Mouse (Mus musculus) heart, postnatal 0 days (tissue): ENCODE data around the gene Napepld. TPM values are rescaled to one million over a fixed set of nuclear protein-coding genes. Genes with fewer than 3 reads are reported as not detected.
A peak's percentile ranks its signal among the peaks of the same experiment; 100 is the strongest.

Experiments used
- ATAC-seq: fragments of 200-750 bp; cut with Nextera tagmentation; 2 replicates; pipeline ENCODE4 v1.8.0; 2017; ENCODE audit warnings: low read depth, moderate number of reproducible peaks, moderate library complexity; ENCODE audit not compliant: insufficient read depth
- DNase-seq: peaks from one replicate; pipeline ENCODE4 v3.0.0-alpha.2; 2016; ENCODE audit warnings: low spot score
- H3K27ac ChIP-seq: fragments of 300-500 bp; sonication (generic); 2 replicates; pipeline ENCODE4 v1.5.1; 2014; ENCODE audit warnings: low read depth, mild to moderate bottlenecking
- H3K27me3 ChIP-seq: fragments of 300-500 bp; sonication (generic); 2 replicates; pipeline ENCODE4 v1.6.1; 2014; ENCODE audit warnings: low read length, mixed read lengths; ENCODE audit not compliant: control insufficient read depth, insufficient read depth
- H3K36me3 ChIP-seq: fragments of 300-500 bp; sonication (generic); replicated peaks from 2 replicates; pipeline ENCODE4 v1.6.1; 2014; ENCODE audit warnings: low read length, mixed read lengths; ENCODE audit not compliant: control insufficient read depth, insufficient read depth
- H3K4me1 ChIP-seq: fragments of 300-500 bp; sonication (generic); 2 replicates; pipeline ENCODE4 v1.6.1; 2014; ENCODE audit warnings: antibody characterized with exemption; ENCODE audit not compliant: control insufficient read depth, insufficient read depth
- H3K4me2 ChIP-seq: fragments of 300-500 bp; sonication (generic); 2 replicates; pipeline ENCODE4 v1.6.1; 2014; ENCODE audit warnings: low read depth, mild to moderate bottlenecking, low read length, moderate library complexity
- H3K4me3 ChIP-seq: fragments of 300-500 bp; sonication (generic); 2 replicates; pipeline ENCODE4 v1.5.1; 2014; ENCODE audit warnings: low read depth, low read length
- H3K9ac ChIP-seq: fragments of 300-500 bp; sonication (generic); replicated peaks from 2 replicates; pipeline ENCODE4 v1.6.1; 2014; ENCODE audit warnings: low read depth, low read length, mixed read lengths
- H3K9me3 ChIP-seq: fragments of 300-500 bp; sonication (generic); replicated peaks from 2 replicates; pipeline ENCODE4 v1.6.1; 2016; ENCODE audit warnings: low read length; ENCODE audit not compliant: control insufficient read depth
- CTCF ChIP-seq: IDR thresholded peaks from 2 replicates; pipeline ENCODE4 v1.5.1; 2016; ENCODE audit warnings: antibody characterized with exemption, control low read depth, low read depth
- EP300 ChIP-seq: IDR thresholded peaks from 2 replicates; pipeline ENCODE4 v1.6.1; 2016; ENCODE audit warnings: antibody characterized with exemption, low read depth
- WGBS: fragments of 180-500 bp; shearing (Covaris S2); extraction: QIAGEN DNeasy Blood & Tissue Kit; methylation state at CpG from one replicate; pipeline ENCODE4 v1.1.7; 2014; 5-methylcytosine and 5-hydroxymethylcytosine counted together
- polyA plus RNA-seq: library from polyadenylated mRNA; unstranded; fragments of >200 nt; fragmentation: Nextera tagmentation; extraction: Ambion mirVana; gene quantifications from 2 replicates; pipeline ENCODE4 v1.2.1, GENCODE M21; 2015
- total RNA-seq: library from RNA; depleted of rRNA; stranded (reverse); fragments of >200 nt; gene quantifications from 2 replicates; pipeline ENCODE4 v1.2.3, GENCODE M21; 2014; ENCODE audit warnings: low replicate concordance

Gene Napepld
- total and polyA plus RNA-seq, 2 experiments from 2014 or later, result 3.1 to 11.3 TPM

DNA sequence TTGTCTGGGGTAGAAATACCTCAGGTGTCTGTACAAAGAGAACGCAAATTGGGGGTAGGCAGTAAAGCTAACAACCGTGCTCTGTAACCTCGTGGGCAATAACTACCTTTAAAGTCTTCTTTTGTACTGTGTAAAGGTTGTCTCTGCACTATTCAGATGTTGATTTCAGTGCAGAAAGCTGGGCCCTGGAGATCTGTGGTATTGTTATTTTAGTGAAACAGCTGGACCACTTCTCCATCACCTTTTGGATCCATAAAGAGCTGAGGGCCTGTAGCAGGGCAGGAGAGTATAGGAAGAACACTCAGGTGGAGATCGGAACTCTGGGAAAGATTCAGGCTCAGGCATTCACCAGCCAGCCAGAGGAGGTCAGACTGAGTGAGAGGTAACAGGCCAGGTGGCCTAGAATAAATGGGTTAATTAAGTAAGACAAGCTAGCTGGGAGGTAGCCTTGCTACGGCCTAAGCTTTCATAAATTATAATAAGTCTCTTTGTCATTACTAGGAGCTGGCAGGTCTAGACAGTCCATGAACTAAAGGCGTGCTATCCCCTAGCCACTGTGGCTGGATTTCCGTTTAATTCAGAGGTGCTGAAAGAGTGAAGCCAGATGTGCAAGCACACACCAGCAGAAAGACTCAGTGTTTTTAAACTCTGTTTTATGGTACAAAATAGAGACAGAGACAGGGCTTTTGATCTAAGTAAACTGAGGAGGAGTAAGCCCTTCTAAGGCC lies 49.1 kb downstream of the Napepld start:
- TF ChIP-seq EP300 (no peak), CTCF (no peak)
- ATAC-seq (no peak), DNase-seq (no peak)
- Histone ChIP-seq H3K36me3 (peaks cover 64% of the 10 kb centered on the region), H3K27ac (no peak overlapping the region), H3K4me1 (no peaks in the 10 kb centered on the region), H3K4me2 (no peak overlapping the region), H3K4me3 (no peak overlapping the region), H3K9ac (no peak overlapping the region), H3K27me3 (no peaks in the 10 kb centered on the region), H3K9me3 (no peaks in the 10 kb centered on the region)
- 73% methylated on average over 7 of the region's 7 CpGs for WGBS

DNA sequence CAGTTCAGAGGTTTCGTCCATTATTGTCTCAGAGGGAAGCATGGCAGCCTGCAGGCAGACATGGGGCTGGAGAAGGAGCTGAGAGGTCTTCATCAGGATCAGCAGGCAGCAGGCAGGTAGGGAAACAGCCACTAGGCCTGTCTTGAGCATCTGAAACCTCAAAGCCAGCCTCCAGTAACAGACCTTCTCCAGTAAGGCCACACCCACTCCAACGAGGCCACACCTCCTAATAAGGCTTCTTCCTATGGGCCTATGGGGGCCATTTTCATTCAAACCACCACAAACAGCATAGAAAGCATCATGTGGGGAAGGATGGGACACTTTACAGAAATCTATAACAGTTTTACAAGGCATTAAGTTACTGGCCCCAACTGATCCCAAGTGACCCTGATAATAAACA lies 50.5 kb downstream of the Napepld start:
- H3K4me3 ChIP-seq, result no peak overlapping the region
- no peaks in the 10 kb centered on the region for H3K9me3 ChIP-seq
- H3K27ac ChIP-seq, result no peak overlapping the region
- DNase-seq (no peak), ATAC-seq (no peak)
- 72% methylated on average over 2 of the region's 2 CpGs for whole genome bisulfite sequencing
- no peaks in the 10 kb centered on the region for H3K27me3 ChIP-seq
- peaks cover 60% of the 10 kb centered on the region for H3K36me3 ChIP-seq
- TF ChIP-seq EP300 (no peak), CTCF (no peak)
- no peak overlapping the region for H3K4me2 ChIP-seq
- peaks cover 8% of the 10 kb centered on the region for H3K4me1 ChIP-seq
- no peak overlapping the region for H3K9ac ChIP-seq

DNA sequence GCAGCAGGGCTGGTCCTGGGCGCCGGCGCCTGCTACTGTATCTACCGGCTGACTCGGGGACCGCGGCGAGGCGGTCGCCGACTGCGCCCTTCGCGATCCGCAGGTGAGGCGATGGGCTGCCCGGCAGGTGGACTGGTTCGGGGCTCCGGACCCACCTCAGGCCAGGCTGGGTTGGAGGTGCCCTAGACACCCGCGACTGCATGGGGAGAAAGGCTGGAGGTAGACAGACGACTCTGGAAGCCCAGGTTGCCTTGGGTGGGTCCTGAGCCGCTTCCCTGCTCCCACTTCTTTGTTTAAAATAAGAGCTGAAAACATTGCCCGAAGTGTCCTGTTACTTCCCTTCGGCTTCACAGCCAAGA lies 55.1 kb downstream of the Napepld start:
- WGBS, result 1% methylated on average over 23 of the region's 25 CpGs
- peak overlapping the region; percentile 96 for H3K4me2 ChIP-seq

DNA sequence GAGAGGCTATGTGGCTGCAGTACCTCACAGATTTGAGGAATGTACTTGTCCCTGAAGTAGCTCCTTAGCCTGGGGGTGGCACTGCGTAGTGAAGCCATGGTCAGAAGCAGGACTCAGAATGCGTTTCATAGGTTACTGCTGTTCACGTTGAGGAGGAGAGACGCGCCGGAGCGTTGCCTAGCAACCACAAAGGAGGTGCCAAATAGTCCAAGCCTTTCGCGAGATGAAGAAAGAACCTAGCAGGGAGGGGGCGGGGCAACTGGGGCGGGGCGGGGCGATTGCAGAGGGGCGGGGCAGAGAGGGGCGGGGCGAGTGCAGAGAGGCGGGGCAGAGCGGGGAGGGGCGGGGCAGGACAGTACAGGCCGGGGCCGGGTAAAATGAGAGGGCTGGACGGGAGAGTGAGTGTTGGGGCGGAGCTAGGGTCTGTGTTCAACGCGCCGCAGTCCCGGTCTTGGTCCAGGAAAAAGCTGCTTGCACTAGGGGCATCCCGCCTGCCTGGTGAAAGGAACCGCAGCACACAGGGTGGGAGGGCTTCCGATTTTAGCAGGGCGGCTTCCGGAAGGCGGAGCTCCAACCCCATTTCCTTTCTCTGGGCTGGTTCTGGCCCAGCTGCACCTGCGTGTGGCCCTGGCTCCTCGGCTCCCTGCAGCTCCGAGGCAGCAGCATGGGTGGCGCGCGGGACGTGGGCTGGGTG lies 55.6 kb downstream of the Napepld start, which contains the start of the genes Fbxl13 and Armc10:
Gene Fbxl13, minus strand, starts transcription at position 196 of the 694 bp plus-strand sequence.
Gene Armc10, plus strand, starts transcription at position 375 of the 694 bp plus-strand sequence.
- Histone ChIP-seq H3K9ac (peak within 1 kb of the TSS; percentile 85), H3K36me3 (peaks cover 25% of the 10 kb centered on the region), H3K4me2 (peak within 1 kb of the TSS; percentile 96), H3K4me1 (peaks cover 13% of the 10 kb centered on the region), H3K4me3 (peak within 1 kb of the TSS; percentile 77), H3K9me3 (no peaks in the 10 kb centered on the region), H3K27me3 (no peaks in the 10 kb centered on the region), H3K27ac (peak within 1 kb of the TSS; percentile 72)
- under 1% methylated on average over 35 of the region's 40 CpGs for WGBS
- TF ChIP-seq EP300 (no peak), CTCF (no peak)
- DNase-seq (peak; percentile 93), ATAC-seq (peak; percentile 94)

More for the DNA sequence above, 55.1 kb downstream of the Napepld start:
- DNase-seq (no peak), ATAC-seq (peak; percentile 15)
- Histone ChIP-seq H3K9ac (peak overlapping the region; percentile 85), H3K9me3 (no peaks in the 10 kb centered on the region), H3K4me1 (peaks cover 13% of the 10 kb centered on the region), H3K4me3 (peak overlapping the region; percentile 77), H3K27me3 (no peaks in the 10 kb centered on the region), H3K27ac (peak overlapping the region; percentile 72), H3K36me3 (peaks cover 30% of the 10 kb centered on the region)
- TF ChIP-seq EP300 (no peak), CTCF (no peak)

DNA sequence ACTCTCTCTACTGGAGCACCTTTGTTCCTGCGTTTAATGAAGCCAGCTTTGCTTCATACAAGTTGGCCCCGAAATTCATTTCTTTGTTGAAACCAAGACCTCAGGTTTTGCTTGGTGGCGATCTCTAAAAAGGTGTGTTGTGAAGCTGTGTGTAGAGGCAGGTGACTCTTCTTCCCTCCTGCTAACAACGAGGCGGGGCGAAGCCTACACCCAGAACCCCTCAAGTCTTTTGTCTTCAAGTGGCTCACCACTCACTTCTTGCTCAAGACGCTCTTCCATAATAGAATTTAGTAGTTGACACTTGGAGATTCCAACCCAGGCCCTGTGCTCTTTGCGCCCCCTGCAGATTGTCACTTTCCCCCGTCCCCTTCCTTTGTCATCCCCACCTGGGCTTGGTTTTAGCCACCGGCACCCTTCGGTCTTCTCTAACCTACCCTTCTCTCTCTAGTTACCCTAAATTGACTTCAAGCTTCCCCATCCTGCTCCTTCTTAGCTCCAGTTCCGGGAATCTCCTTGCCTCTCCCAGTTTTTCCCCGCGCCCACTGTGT lies 56.2 kb downstream of the Napepld start:
- ATAC-seq (no peak), DNase-seq (no peak)
- Histone ChIP-seq H3K9ac (no peak overlapping the region), H3K36me3 (peaks cover 19% of the 10 kb centered on the region), H3K27ac (no peak overlapping the region), H3K4me3 (peak overlapping the region; percentile 77), H3K9me3 (no peaks in the 10 kb centered on the region), H3K4me2 (peak overlapping the region; percentile 96), H3K27me3 (no peaks in the 10 kb centered on the region), H3K4me1 (peaks cover 13% of the 10 kb centered on the region)
- TF ChIP-seq EP300, result no peak
- no peak; the same call in 1 of the 2 replicates for TF ChIP-seq CTCF
- 18% methylated on average over 14 of the region's 14 CpGs for WGBS
